Mouse (Mus musculus) ES-Bruce4 (cell line): ENCODE results near the gene Lsp1.

Experiments used
- CTCF ChIP-seq: IDR thresholded peaks from one replicate; pipeline ENCODE4 v1.8.1; 2011; ENCODE audit warnings: low read depth, low read length
- POLR2A ChIP-seq: IDR thresholded peaks from one replicate; pipeline ENCODE4 v1.8.1; 2011; ENCODE audit warnings: low read length; ENCODE audit not compliant: insufficient read depth

DNA sequence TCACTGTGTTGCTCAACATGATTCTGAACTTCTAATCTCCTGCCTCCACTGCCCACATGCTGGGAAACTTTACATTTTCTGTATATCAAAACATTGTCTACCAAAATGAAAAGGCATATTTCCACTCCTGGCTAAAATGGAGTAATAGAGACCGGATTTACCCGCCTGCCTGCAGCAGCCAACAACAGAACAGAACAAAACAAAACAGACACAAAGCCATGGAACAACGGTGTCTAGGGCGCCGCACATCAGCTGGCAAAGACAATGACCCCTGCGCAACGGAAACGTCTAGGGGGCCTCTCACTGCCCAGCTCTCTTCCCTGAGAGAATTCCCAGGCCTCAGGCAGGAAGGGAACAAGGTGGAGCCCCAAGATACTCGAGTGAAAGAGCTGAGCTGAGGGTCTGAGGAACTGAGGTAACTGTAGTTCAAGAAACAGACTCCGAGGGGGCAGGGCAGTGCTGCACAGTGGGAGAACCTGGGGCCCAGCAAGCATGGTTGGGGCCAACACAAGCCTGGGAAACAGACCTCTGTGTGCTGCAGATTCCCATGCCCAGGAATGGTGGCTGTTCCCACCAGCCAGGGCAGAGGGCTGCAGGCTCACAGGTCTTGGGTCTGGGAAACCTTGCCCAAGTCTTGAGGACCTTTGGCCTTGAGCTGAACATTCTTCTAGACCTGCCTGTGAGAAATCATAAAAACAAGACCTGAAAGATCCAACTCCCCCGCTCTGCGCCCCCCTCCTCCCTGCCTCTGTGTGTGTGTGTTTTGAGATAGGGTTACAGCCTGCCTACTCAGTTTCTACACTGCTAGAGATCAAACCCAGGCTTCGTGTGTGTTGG lies 65.0 kb downstream of the Lsp1 start:
- no peak for TF ChIP-seq CTCF
- no peak for TF ChIP-seq POLR2A
